Mouse (Mus musculus): Measurements from ENCODE around the gene Isg15.

DNA sequence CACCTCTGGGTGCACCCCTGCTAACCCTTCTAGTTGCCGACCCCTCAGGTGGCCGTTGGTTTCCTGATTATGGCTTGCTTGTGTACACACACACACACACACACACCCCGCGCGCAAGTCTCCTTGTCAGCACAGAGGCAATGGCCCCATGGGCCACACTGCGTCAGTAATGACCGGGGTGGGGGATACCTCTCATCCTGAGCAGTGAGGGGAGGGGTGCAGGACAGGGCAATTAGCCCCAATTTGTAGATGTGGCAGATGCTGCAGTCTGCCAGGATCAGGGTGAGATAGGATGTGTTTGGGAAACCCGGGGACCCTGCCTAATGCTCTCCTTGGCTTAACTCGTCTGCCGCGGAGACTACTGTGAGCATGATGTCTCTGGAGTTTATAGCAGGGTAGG is 48.9 kb upstream of the Isg15 start:
- no peak for TF ChIP-seq CTCF (conservative IDR thresholded peaks at IDR 0.05; ENCODE audit: low read length)
- TF ChIP-seq NANOG (IDR thresholded peaks at IDR 0.05; ENCODE audit: borderline replicate concordance, low read length), result no peak
- TF ChIP-seq POU5F1 (IDR thresholded peaks at IDR 0.05; ENCODE audit: borderline replicate concordance, low read length), result no peak

All from E14TG2a.4 (cell line).